Mouse (Mus musculus): ENCODE data around the gene Pigc. TPM values are rescaled to one million over a fixed set of nuclear protein-coding genes. Genes with fewer than 3 reads are reported as not detected.

Pigc gene
- total RNA-seq, 1 experiment = 6.4 TPM

DNA sequence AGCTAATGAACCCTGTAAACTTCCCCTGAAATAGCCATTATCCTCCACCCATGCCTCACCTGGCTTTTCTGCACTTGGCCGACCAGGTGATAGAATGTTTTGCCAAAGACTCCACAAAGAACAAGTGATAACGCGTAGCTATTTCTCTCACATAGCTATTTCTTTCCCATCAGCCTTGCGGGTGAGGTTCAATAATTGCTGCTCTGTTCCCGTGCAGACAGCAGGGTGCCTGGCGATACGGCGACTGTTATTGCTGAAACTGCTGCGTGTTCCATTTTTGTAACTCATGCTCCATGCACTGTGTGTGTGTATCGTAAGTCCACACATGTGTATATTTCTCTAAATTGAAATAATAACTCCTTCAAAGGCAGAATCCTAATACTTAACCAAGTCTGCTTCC is 37.2 kb upstream of the Pigc start:
- in situ Hi-C loops (cut with MboI; ENCODE audit: low sequenced_read_pairs in 2 of 2, unreplicated experiment in 2 of 2) = no loop called here
- H3K9me3 ChIP-seq (ENCODE audit: control insufficient read depth, insufficient read depth, low read depth, low read length) = no peaks in the 10 kb centered on the region
- no peak overlapping the region for H3K4me3 ChIP-seq (ENCODE audit: insufficient read depth in 1 of 2, low read depth in 1 of 2, low read length in 2 of 2, poor library complexity in 1 of 2, severe bottlenecking in 1 of 2)
- H3K36me3 ChIP-seq (ENCODE audit: control insufficient read depth, insufficient read depth, low read length, poor library complexity, severe bottlenecking) = no peaks in the 10 kb centered on the region
- H3K9ac ChIP-seq (ENCODE audit: insufficient read depth, low read depth, low read length, poor library complexity, severe bottlenecking) = no peak overlapping the region
- H3K4me1 ChIP-seq (ENCODE audit: control insufficient read depth in 2 of 2, insufficient read depth in 2 of 2, low read length in 2 of 2, poor library complexity in 1 of 2) = no peaks in the 10 kb centered on the region; a peak in 1 of 4 replicates
- H3K27ac ChIP-seq (ENCODE audit: insufficient read depth, low read depth, low read length, poor library complexity, severe bottlenecking) = no peak overlapping the region
- TF ChIP-seq MAFK (IDR thresholded peaks at IDR 0.05; ENCODE audit: insufficient read depth, low read depth, low read length) (no peak), ZNF384 (IDR thresholded peaks at IDR 0.05; ENCODE audit: low read depth, low read length) (no peak), ZC3H11A (IDR thresholded peaks at IDR 0.05; ENCODE audit: borderline replicate concordance, low read depth, low read length) (no peak)
- DNase-seq (ENCODE audit: low read depth, low spot score) = no peak

- in situ Hi-C loops (cut with MboI; ENCODE audit: low sequenced_read_pairs in 2 of 2, unreplicated experiment in 2 of 2) = no loop called here
- DNase-seq (ENCODE audit: low read depth, low spot score) = no peak
- Histone ChIP-seq H3K9ac (ENCODE audit: insufficient read depth, low read depth, low read length, poor library complexity, severe bottlenecking) (no peak overlapping the region), H3K9me3 (ENCODE audit: control insufficient read depth, insufficient read depth, low read depth, low read length) (no peaks in the 10 kb centered on the region), H3K4me1 (ENCODE audit: control insufficient read depth in 2 of 2, insufficient read depth in 2 of 2, low read length in 2 of 2, poor library complexity in 1 of 2) (no peaks in the 10 kb centered on the region; a peak in 1 of 4 replicates), H3K27ac (ENCODE audit: insufficient read depth, low read depth, low read length, poor library complexity, severe bottlenecking) (no peak overlapping the region), H3K36me3 (ENCODE audit: control insufficient read depth, insufficient read depth, low read length, poor library complexity, severe bottlenecking) (no peaks in the 10 kb centered on the region), H3K4me3 (ENCODE audit: insufficient read depth in 1 of 2, low read depth in 1 of 2, low read length in 2 of 2, poor library complexity in 1 of 2, severe bottlenecking in 1 of 2) (no peak overlapping the region)
- no peak for TF ChIP-seq ZC3H11A (IDR thresholded peaks at IDR 0.05; ENCODE audit: borderline replicate concordance, low read depth, low read length)
- TF ChIP-seq MAFK (IDR thresholded peaks at IDR 0.05; ENCODE audit: insufficient read depth, low read depth, low read length) = no peak
These were observed 36.7 kb upstream of the Pigc start for GRCm38 (mm10) chr1:161932286-161932685.

GRCm38 (mm10) chr1:161942082-161942481 is 26.9 kb upstream of the Pigc start:
- no peak overlapping the region for H3K4me3 ChIP-seq (ENCODE audit: insufficient read depth in 1 of 2, low read depth in 1 of 2, low read length in 2 of 2, poor library complexity in 1 of 2, severe bottlenecking in 1 of 2)
- no peak for DNase-seq (ENCODE audit: low read depth, low spot score)
- no peak overlapping the region for H3K9ac ChIP-seq (ENCODE audit: insufficient read depth, low read depth, low read length, poor library complexity, severe bottlenecking)
- no peak overlapping the region for H3K27ac ChIP-seq (ENCODE audit: insufficient read depth, low read depth, low read length, poor library complexity, severe bottlenecking)
- H3K36me3 ChIP-seq (ENCODE audit: control insufficient read depth, insufficient read depth, low read length, poor library complexity, severe bottlenecking) = no peaks in the 10 kb centered on the region
- in situ Hi-C loops (cut with MboI; ENCODE audit: low sequenced_read_pairs in 2 of 2, unreplicated experiment in 2 of 2) = no loop called here
- TF ChIP-seq CHD2 (IDR thresholded peaks at IDR 0.05; ENCODE audit: low read depth, low read length) = no peak
- TF ChIP-seq ZNF384 (IDR thresholded peaks at IDR 0.05; ENCODE audit: low read depth, low read length) = no peak
- no peak for TF ChIP-seq MAFK (IDR thresholded peaks at IDR 0.05; ENCODE audit: insufficient read depth, low read depth, low read length)
- TF ChIP-seq HCFC1 (IDR thresholded peaks at IDR 0.05; ENCODE audit: borderline replicate concordance, insufficient read depth, low read length) = no peak
- TF ChIP-seq ZC3H11A (IDR thresholded peaks at IDR 0.05; ENCODE audit: borderline replicate concordance, low read depth, low read length) = no peak
- H3K9me3 ChIP-seq (ENCODE audit: control insufficient read depth, insufficient read depth, low read depth, low read length) = no peaks in the 10 kb centered on the region
- H3K4me1 ChIP-seq (ENCODE audit: control insufficient read depth in 2 of 2, insufficient read depth in 2 of 2, low read length in 2 of 2, poor library complexity in 1 of 2) = no peaks in the 10 kb centered on the region

DNA sequence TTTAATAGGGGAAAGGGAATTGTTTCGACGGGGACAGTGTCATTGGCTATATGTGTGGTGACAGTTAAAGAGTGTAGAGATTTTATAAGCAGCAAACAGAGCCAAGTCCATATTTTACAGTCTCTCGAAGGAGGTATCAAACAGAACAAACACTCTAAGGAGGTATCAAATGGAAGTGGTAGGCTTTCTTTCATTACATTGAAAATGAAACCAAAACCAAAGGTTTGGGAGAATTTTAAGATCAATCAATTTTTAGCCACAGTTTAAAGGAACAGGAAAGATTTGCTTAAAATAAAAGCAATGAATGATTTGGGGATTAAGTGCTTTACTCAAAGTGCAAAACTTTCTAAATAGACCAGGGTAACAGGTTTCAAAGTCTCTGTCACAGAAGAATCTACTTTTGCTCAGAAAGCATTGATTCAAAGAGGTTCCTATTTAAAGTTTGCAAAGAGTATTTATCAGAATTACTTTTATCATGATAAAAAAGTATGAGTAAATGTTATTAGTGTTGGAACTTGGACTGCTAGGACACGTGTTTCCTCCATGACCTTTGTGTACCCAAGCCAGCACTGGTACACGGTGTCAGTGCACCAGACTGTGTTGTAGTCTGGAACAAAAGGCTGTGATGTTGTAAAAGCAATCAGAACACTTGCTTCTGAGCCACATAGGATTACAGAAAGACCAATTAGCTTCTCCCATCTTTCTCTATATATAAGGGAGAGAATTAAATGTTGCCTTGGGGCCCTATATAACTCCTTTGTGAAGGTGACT is 17.8 kb upstream of the Pigc start:
- in situ Hi-C loops (cut with MboI; ENCODE audit: low sequenced_read_pairs in 2 of 2, unreplicated experiment in 2 of 2) = no loop called here
- no peak overlapping the region for H3K9ac ChIP-seq (ENCODE audit: insufficient read depth, low read depth, low read length, poor library complexity, severe bottlenecking)
- H3K4me3 ChIP-seq (ENCODE audit: insufficient read depth in 1 of 2, low read depth in 1 of 2, low read length in 2 of 2, poor library complexity in 1 of 2, severe bottlenecking in 1 of 2) = no peak overlapping the region
- H3K9me3 ChIP-seq (ENCODE audit: control insufficient read depth, insufficient read depth, low read depth, low read length) = no peaks in the 10 kb centered on the region
- no peaks in the 10 kb centered on the region for H3K36me3 ChIP-seq (ENCODE audit: control insufficient read depth, insufficient read depth, low read length, poor library complexity, severe bottlenecking)
- no peaks in the 10 kb centered on the region for H3K4me1 ChIP-seq (ENCODE audit: control insufficient read depth in 2 of 2, insufficient read depth in 2 of 2, low read length in 2 of 2, poor library complexity in 1 of 2)
- H3K27ac ChIP-seq (ENCODE audit: insufficient read depth, low read depth, low read length, poor library complexity, severe bottlenecking) = no peak overlapping the region
- DNase-seq (ENCODE audit: low read depth, low spot score) = no peak
- TF ChIP-seq ZNF384 (IDR thresholded peaks at IDR 0.05; ENCODE audit: low read depth, low read length) (no peak), HCFC1 (IDR thresholded peaks at IDR 0.05; ENCODE audit: borderline replicate concordance, insufficient read depth, low read length) (no peak), MAFK (IDR thresholded peaks at IDR 0.05; ENCODE audit: insufficient read depth, low read depth, low read length) (no peak), CHD2 (IDR thresholded peaks at IDR 0.05; ENCODE audit: low read depth, low read length) (no peak), ZC3H11A (IDR thresholded peaks at IDR 0.05; ENCODE audit: borderline replicate concordance, low read depth, low read length) (no peak)

GRCm38 (mm10) chr1:161952599-161952998 is 16.4 kb upstream of the Pigc start:
- no peak overlapping the region for H3K9ac ChIP-seq (ENCODE audit: insufficient read depth, low read depth, low read length, poor library complexity, severe bottlenecking)
- DNase-seq (ENCODE audit: low read depth, low spot score) = no peak
- no peak overlapping the region for H3K27ac ChIP-seq (ENCODE audit: insufficient read depth, low read depth, low read length, poor library complexity, severe bottlenecking)
- TF ChIP-seq MAFK (IDR thresholded peaks at IDR 0.05; ENCODE audit: insufficient read depth, low read depth, low read length) (no peak), ZC3H11A (IDR thresholded peaks at IDR 0.05; ENCODE audit: borderline replicate concordance, low read depth, low read length) (no peak), CHD2 (IDR thresholded peaks at IDR 0.05; ENCODE audit: low read depth, low read length) (no peak), HCFC1 (IDR thresholded peaks at IDR 0.05; ENCODE audit: borderline replicate concordance, insufficient read depth, low read length) (no peak), ZNF384 (IDR thresholded peaks at IDR 0.05; ENCODE audit: low read depth, low read length) (no peak)
- no peaks in the 10 kb centered on the region for H3K4me1 ChIP-seq (ENCODE audit: control insufficient read depth in 2 of 2, insufficient read depth in 2 of 2, low read length in 2 of 2, poor library complexity in 1 of 2)
- H3K9me3 ChIP-seq (ENCODE audit: control insufficient read depth, insufficient read depth, low read depth, low read length) = no peaks in the 10 kb centered on the region
- no peak overlapping the region for H3K4me3 ChIP-seq (ENCODE audit: insufficient read depth in 1 of 2, low read depth in 1 of 2, low read length in 2 of 2, poor library complexity in 1 of 2, severe bottlenecking in 1 of 2)
- in situ Hi-C loops (cut with MboI; ENCODE audit: low sequenced_read_pairs in 2 of 2, unreplicated experiment in 2 of 2) = no loop called here
- no peaks in the 10 kb centered on the region for H3K36me3 ChIP-seq (ENCODE audit: control insufficient read depth, insufficient read depth, low read length, poor library complexity, severe bottlenecking)

Data from ES-E14 (cell line).